Mouse (Mus musculus) kidney, adult 18-20 months (tissue): Measurements from ENCODE around the gene Ankzf1.

Experiments used
- DNase-seq: peaks from one replicate; pipeline ENCODE4 v3.0.0; 2021

Ankzf1 gene

DNA sequence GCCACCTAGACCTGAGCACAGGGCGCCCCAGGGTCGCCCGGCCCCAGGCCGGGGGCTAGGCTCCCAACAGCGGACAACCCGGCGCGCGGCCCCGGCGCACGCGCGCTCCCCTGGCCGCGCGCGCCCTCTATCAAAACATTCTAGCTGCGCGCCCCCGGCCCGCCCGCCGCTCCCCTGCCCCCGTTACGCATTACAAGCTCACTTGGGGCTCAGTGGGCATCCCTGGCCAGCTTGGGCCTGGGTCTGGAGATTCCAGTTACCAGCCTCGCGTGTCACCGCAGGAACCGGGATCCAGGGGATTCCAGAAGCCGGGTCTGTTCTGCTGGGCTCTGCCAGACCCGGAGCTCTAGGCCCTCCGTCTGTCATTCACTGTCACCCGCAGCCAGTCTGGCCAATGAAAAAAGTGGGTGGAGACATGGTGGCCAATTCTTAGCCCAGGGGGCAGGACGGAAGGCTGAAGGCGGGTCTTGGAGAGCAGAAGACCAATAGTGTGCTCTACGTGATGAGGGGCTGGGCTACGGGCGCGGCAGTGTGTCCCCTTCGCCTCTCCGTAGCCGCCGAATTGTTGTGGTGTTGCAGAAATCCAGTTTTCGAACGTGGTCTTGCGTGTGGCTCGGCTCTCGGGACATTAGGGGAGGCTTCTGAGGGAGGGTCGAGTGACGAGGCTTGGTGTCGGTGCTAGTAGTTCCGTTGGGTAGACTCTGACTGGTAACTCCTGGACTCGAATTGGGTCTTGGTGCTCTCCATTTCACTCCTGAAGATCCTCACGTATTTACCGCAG is at the start of gene Ankzf1, which contains the start of gene Atg9a:
TSS of gene Ankzf1 (plus strand) at position 530 of the 781 bp plus-strand sequence.
TSS of gene Atg9a (minus strand) at position 575 of the 781 bp plus-strand sequence.
- peak; percentile 93 for DNase-seq

- peak; percentile 98 for DNase-seq
These were observed 49.4 kb upstream of the Ankzf1 start, which contains the start of the genes Cnppd1 and Retreg2 for GRCm38 (mm10) chr1:75142301-75143261. TSS of gene Cnppd1 (minus strand) at chr1:75142711. TSS of gene Retreg2 (plus strand) at chr1:75142778.

- DNase-seq = no peak
These were observed 46.4 kb upstream of the Ankzf1 start for GRCm38 (mm10) chr1:75145589-75145988.

- peak; percentile 39 for DNase-seq
These were observed 44.4 kb upstream of the Ankzf1 start for GRCm38 (mm10) chr1:75147411-75148135.

DNA sequence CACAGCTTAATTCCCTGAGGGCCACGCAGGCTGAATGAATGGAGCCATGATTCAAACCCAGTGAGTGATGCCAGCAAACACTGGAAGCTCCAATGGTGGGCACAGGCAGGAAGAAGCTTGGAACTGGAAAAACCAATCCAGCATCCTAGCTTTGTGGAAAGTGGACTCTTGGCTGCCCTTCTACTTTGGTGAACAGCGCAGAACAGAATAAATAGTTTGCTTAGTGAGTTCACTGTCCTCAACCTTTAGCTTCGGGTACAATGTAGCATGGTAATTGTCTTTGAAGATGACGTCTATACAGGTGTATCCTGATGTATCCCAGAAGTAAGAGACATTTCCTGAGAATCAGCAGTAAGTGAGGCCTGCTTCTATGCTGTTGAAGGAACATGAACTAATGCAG is 43.2 kb upstream of the Ankzf1 start:
- DNase-seq = no peak

- DNase-seq = no peak
These were observed 36.1 kb upstream of the Ankzf1 start for GRCm38 (mm10) chr1:75155837-75156236.

- DNase-seq = no peak
These were observed 33.0 kb upstream of the Ankzf1 start for GRCm38 (mm10) chr1:75158990-75159389.

DNA sequence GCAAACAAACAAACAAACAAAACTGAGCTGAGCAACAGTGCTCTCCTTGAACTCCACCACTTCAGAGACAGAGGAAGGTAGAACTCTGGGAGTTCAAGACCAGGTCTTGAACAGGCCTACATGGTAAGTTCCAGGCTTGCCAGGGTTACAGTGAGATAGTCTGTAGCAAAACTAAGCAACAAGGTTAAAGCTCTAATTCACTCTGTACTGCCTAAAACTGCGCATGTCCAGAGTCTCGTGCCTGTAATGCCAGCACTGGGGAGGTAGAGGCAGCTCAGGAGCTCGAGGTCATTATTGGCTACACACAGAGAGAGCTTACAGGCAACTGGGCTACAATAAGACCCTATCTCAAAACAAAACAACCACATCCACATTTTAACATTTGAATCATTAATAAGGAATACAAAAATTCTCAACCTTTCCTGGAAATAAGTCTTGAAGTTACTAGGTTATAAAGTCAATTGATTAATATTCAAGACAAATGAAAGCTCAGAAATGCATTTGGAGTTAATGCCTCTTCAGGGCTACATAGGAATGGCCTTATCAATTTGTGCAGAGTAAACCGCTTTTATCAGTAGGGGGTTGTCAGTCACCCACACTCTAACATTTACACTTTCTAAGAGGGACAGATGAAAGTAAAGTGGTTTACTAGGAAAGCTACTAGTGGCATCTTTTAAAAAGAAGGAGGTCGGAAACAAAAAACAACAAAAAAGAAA is 32.3 kb upstream of the Ankzf1 start:
- no peak for DNase-seq

DNA sequence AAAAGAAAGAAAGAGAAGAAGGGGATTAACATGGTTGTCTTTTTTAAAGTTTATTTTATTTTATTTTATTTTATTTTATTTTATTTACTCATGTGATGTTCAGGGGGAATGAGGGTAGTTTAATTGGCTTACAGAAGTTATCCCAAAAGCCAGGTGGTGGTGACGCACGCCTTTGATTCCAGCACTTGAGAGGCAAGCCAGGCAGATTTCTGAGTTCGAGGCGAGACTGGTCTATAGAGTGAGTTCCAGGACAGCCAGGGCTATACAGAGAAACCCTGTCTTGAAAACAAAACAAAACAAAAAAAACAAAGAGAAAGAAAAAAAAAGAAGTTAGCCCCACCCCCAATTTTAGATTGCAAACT is 31.7 kb upstream of the Ankzf1 start:
- DNase-seq = no peak

GRCm38 (mm10) chr1:75168093-75168471 is 23.9 kb upstream of the Ankzf1 start:
- no peak for DNase-seq

DNA sequence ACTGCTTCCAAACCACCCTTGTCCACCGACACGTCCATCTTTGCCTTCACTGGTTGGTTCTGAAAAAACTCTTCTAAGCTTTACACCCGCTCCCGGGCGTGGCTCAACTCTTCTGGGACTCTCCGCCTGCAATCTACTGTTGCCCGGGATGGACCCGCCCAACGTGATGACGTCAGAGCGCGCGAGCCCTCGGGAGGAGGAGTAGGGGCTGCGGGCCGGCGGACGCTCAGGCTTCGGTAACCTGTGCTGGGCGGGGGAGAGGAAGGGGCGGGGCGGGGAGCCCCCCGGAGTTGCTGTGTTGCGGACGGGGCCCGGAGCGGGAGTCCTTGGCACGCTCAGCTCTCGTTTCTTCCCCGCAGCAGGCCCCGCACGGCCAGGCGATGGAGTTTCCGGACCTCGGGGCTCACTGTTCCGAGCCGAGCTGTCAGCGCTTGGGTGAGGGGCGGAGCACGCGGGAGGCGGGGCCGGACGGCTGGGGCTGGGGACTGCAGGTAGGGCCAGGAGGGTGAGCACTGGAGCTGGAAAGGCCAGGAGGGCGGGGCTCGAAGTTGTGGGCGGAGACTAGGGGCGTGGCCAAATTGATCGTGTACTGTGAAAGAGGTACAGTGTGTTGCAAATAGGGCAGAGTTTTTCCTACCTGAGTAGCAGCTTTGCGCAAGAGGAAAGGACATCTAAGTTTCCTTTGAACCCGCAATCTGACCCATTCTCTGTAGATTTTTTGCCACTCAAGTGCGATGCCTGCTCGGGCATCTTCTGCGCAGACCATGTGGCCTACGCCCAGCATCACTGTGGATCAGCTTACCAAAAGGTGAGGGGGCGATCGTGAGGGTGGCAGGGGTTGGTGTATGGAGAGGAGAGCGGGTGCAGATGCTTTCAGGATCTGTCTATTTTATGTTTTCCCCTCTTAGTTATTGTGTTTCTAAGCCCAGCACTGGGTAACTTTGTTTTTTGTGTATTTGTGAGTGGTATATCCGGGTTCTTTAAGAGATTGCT is 23.2 kb upstream of the Ankzf1 start, which contains the start of gene Zfand2b:
TSS of gene Zfand2b (plus strand) at position 175 of the 993 bp plus-strand sequence.
- peak; percentile 99 for DNase-seq

GRCm38 (mm10) chr1:75179334-75180104 is 12.4 kb upstream of the Ankzf1 start:
- DNase-seq = peak; percentile 68

DNA sequence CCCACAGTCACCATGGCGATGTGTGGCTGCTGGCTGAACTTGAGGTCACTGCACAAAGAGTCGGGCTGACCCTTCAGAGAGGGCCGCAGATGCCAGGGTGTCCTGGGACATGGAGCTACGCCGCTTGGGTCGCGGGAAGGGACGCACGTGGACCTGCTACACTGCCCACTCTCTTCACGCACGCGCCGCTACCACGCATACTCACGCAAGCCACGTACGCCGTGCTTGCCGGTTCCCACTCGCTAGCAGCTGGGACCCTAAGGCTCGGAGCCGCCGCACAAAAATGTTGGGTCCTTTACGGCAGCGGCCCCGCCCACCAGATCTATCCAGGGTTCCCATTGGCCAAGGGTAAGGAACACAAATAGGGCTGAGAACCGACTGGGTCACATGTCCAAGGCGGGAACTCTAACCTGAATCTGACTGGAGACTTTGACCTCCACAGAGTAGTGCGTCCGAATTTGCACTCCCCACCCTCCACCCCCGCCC is 11.8 kb upstream of the Ankzf1 start, which contains the start of gene Abcb6:
TSS of gene Abcb6 (minus strand) at position 288 of the 486 bp plus-strand sequence.
- peak; percentile 92 for DNase-seq

- no peak for DNase-seq
These were observed 11.2 kb upstream of the Ankzf1 start for GRCm38 (mm10) chr1:75180741-75181140.

DNA sequence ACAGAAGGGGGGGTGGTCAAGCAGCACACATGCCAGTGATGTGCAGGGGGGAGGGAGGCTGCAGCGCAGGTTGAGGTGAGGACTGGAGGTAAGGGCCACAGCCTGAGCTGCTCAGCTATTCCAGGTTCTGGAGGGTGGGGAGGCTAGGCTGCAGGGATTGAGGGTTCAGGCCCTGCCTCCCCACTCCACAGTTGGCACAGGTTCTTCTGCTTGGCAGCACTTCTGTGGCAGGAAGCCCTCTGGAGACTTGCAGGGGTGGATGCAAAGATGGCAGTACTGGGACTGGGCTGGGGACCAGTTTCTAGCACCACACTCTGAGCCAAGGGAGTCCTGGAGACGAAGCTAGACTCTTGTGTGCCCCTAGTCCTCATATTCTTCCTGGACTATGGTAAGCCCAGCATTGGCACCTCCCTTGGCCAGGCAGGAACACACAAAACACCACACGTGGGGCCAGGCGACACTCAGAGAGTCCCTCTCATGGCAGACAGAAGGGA is 10.5 kb upstream of the Ankzf1 start:
- DNase-seq = no peak

- DNase-seq = no peak
These were observed 9.8 kb upstream of the Ankzf1 start for GRCm38 (mm10) chr1:75182160-75182559.

DNA sequence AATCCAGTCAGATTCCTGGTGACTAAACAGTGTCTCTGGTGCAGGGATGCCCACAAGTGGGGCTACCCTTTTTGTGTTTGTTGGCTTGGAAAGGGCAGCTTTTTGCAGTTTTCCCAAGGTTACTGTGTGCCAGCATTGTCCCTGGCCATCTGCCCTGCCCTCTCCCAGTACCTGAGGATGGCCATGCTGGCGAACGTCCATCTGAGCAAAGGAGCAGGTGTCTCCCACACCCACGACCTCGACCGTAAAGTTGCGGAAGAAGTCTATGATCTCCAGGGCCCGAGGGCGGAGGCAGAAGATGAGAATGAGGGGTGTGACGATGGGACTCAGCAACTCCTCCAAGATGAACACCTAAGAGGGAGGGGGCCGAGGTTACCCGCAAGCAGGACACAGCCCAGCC is 6.5 kb upstream of the Ankzf1 start:
- no peak for DNase-seq

DNA sequence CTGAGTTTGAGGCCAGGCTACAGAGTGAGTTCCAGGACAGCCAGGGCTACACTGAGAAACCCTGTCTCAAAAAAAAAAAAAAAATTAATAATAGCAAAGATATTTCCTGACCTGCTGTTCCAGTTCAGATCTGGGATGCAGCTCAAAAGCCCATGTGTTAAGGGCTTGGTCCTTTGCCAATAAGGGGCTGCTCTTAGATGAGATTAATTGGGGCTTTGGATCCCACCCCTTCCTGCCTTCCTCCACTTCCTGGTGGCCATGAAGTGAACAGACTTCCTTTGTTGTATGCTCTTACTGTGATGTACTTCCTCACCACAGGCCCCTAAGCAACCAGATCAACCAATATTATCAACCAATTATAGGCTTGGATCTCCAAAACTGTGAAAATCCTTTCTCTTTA is 4.8 kb upstream of the Ankzf1 start:
- DNase-seq = no peak

- no peak for DNase-seq
These were observed 4.0 kb upstream of the Ankzf1 start for GRCm38 (mm10) chr1:75187914-75188483.
